Mouse (Mus musculus) forebrain, embryonic 13.5 days (tissue): ENCODE data around the gene Hoxb7. TPM values are rescaled to one million over a fixed set of nuclear protein-coding genes. Genes with fewer than 3 reads are reported as not detected.

Experiments
- ATAC-seq: fragments of 200-750 bp; cut with Nextera tagmentation; 2 replicates; pipeline ENCODE4 v1.8.0; 2017
- H3K27ac ChIP-seq: fragments of 300-500 bp; sonication (generic); 2 replicates; pipeline ENCODE4 v1.5.1; 2015; ENCODE audit warnings: inconsistent platforms, mild to moderate bottlenecking, moderate library complexity
- H3K27me3 ChIP-seq: fragments of 300-500 bp; sonication (generic); 2 replicates; pipeline ENCODE4 v1.6.1; 2015; ENCODE audit warnings: mild to moderate bottlenecking, inconsistent platforms
- H3K36me3 ChIP-seq: fragments of 300-500 bp; sonication (generic); 2 replicates; pipeline ENCODE4 v1.6.1; 2015; ENCODE audit warnings: mild to moderate bottlenecking, inconsistent platforms; ENCODE audit not compliant: poor library complexity, severe bottlenecking
- H3K4me1 ChIP-seq: fragments of 300-500 bp; sonication (generic); 2 replicates; pipeline ENCODE4 v1.6.1; 2015; ENCODE audit warnings: inconsistent platforms
- H3K4me2 ChIP-seq: fragments of 300-500 bp; sonication (generic); 2 replicates; pipeline ENCODE4 v1.6.1; 2015; ENCODE audit warnings: inconsistent platforms, mild to moderate bottlenecking, moderate library complexity
- H3K4me3 ChIP-seq: fragments of 300-500 bp; sonication (generic); 2 replicates; pipeline ENCODE4 v1.5.1; 2015; ENCODE audit warnings: mild to moderate bottlenecking, inconsistent platforms
- H3K9ac ChIP-seq: fragments of 300-500 bp; sonication (generic); 2 replicates; pipeline ENCODE4 v1.6.1; 2015; ENCODE audit warnings: mild to moderate bottlenecking, inconsistent platforms
- H3K9me3 ChIP-seq: fragments of 300-500 bp; sonication (generic); replicated peaks from 2 replicates; pipeline ENCODE4 v1.6.1; 2016; ENCODE audit warnings: inconsistent platforms
- WGBS: fragments of 180-500 bp; shearing (Covaris S2); methylation state at CpG from one replicate; pipeline ENCODE4 v1.1.7; 2015; 5-methylcytosine and 5-hydroxymethylcytosine counted together
- polyA plus RNA-seq: library from polyadenylated mRNA; unstranded; fragments of >200 nt; fragmentation: Nextera tagmentation; extraction: Ambion mirVana; gene quantifications from 2 replicates; pipeline ENCODE4 v1.2.1, GENCODE M21; 2015

Hoxb7 gene
- polyA plus RNA-seq, 1 experiment from 2014 or later, result not detected

DNA sequence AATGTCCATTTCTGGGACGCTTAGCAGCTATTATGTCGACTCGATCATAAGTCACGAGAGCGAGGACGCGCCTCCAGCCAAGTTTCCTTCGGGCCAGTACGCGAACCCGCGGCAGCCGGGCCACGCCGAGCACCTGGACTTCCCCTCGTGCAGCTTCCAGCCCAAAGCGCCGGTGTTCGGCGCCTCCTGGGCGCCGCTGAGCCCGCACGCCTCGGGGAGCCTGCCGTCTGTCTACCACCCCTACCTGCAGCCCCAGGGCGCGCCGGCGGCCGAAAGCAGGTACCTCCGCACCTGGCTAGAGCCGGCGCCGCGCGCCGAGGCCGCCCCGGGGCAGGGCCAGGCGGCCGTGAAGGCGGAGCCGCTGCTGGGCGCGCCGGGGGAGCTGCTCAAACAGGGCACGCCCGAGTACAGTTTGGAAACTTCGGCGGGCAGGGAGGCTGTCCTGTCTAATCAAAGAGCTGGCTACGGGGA is 14.8 kb upstream of the Hoxb7 start:
- Histone ChIP-seq H3K4me1 (peaks cover 4% of the 10 kb centered on the region; the same call in 1 of the 2 replicates), H3K27ac (no peak overlapping the region), H3K4me2 (no peak overlapping the region), H3K27me3 (peaks cover 99% of the 10 kb centered on the region), H3K36me3 (no peaks in the 10 kb centered on the region), H3K4me3 (no peak overlapping the region), H3K9ac (no peak overlapping the region), H3K9me3 (no peaks in the 10 kb centered on the region)
- WGBS, result under 1% methylated on average over 43 of the region's 52 CpGs
- no peak for ATAC-seq

DNA sequence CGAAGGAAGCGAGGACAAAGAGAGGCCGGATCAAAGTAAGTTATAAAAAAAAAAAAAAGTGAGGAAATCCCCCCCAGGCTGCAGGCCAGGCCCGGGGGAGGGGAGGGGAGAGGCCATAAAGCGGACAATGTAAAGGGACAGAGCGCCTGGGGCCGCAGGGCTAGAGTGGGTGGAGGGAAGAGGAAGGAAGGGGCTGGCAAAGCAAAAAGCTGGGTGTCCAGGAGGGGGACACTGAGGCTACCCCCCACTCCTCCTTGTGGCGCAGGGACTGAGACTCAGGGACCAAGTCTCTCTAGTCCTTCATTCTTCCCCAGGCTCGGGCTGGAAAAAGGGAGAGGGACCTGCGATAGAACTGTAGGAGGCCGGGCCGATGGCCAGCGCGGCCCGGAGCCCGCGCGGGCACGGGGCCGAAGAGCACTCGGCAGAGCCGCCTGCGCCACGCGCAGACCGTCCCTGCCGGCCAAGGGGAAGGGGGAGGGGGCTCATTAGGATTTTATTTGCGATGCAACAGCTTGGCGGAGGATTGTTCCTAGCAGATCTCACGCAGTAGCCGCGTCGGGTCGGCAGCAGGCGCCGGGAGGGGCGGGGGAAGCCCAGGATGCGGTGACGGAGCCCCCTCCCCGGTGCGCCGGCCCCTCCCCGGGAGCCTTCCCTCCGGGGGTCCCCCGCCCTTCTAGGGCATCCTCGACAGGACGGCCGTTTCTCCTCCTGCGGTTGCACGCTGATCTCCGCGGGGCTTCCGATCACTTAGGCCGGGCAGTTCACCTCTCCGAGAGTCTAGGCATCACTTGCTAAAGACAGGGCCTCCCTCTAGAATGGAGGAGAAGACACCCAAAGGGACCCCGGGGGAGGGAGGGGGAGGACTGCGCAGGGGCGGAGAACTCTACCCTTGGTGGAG is 14.2 kb upstream of the Hoxb7 start:
- Histone ChIP-seq H3K4me1 (peaks cover 4% of the 10 kb centered on the region; the same call in 1 of the 2 replicates), H3K27ac (no peak overlapping the region), H3K4me3 (no peak overlapping the region), H3K36me3 (no peaks in the 10 kb centered on the region), H3K9me3 (no peaks in the 10 kb centered on the region), H3K27me3 (peaks cover 99% of the 10 kb centered on the region), H3K4me2 (peak overlapping the region; percentile 12; the same call in 1 of the 2 replicates), H3K9ac (no peak overlapping the region)
- WGBS, result under 1% methylated on average over 57 of the region's 58 CpGs
- ATAC-seq, result no peak

GRCm38 (mm10) chr11:96274428-96274827 is 12.0 kb upstream of the Hoxb7 start:
- H3K36me3 ChIP-seq, result no peaks in the 10 kb centered on the region
- peaks cover 4% of the 10 kb centered on the region; the same call in 1 of the 2 replicates for H3K4me1 ChIP-seq
- no peak overlapping the region for H3K27ac ChIP-seq
- H3K27me3 ChIP-seq, result peaks cover 99% of the 10 kb centered on the region
- ATAC-seq, result no peak
- no peak overlapping the region for H3K4me3 ChIP-seq
- H3K4me2 ChIP-seq, result no peak overlapping the region
- WGBS, result 3% methylated on average over 10 of the region's 10 CpGs
- H3K9me3 ChIP-seq, result no peaks in the 10 kb centered on the region
- no peak overlapping the region for H3K9ac ChIP-seq

DNA sequence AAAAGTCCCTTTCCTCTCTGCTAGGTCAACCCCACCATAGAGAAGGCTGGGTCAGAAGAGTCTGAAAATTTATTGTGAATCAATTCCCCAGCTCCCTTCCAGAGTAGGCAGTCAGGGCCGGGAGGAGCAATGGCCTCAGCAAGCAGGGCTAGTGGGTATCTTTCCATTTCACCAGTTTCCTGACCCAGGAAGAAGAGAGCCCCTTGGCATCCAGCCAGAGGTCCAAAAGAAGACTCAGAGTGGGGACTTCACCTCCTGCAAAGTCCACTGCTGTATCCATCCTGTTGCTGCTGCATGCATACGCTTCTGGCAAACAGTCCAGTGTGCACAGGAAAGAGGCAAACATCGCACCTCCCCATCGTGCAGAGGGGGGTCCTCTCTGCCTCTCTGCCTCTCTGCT is 10.5 kb upstream of the Hoxb7 start:
- 5% methylated on average over 4 of the region's 4 CpGs for WGBS
- Histone ChIP-seq H3K4me3 (no peak overlapping the region), H3K36me3 (no peaks in the 10 kb centered on the region), H3K4me2 (no peak overlapping the region), H3K27ac (no peak overlapping the region), H3K27me3 (peaks cover 99% of the 10 kb centered on the region), H3K9me3 (no peaks in the 10 kb centered on the region), H3K9ac (no peak overlapping the region), H3K4me1 (peaks cover 4% of the 10 kb centered on the region; the same call in 1 of the 2 replicates)
- no peak for ATAC-seq

GRCm38 (mm10) chr11:96277151-96278044 is 9.0 kb upstream of the Hoxb7 start:
- peaks cover 2% of the 10 kb centered on the region; the same call in 1 of the 2 replicates for H3K4me1 ChIP-seq
- H3K36me3 ChIP-seq, result no peaks in the 10 kb centered on the region
- no peak for ATAC-seq
- no peak overlapping the region for H3K27ac ChIP-seq
- H3K4me2 ChIP-seq, result no peak overlapping the region
- H3K4me3 ChIP-seq, result no peak overlapping the region
- H3K9me3 ChIP-seq, result no peaks in the 10 kb centered on the region
- peaks cover 99% of the 10 kb centered on the region for H3K27me3 ChIP-seq
- no peak overlapping the region for H3K9ac ChIP-seq
- WGBS, result 2% methylated on average over 35 of the region's 35 CpGs

DNA sequence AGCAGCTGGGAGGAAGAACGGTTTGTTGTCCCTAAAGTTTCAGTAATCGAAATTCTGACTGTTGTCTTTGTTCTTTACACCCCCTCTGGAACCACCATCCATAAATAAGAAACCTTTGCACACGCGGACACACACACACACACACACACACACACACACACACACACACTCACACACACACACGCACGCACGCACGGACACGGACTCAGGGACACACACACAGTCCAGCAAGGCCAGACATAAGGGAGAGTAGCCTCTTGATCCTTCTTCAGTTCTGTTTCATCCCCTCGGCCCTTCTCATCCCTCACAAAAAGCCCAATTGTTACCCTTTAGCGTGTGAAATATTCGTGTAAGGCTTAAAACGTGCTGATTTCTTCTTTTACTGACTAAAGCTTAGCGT is 8.1 kb upstream of the Hoxb7 start:
- no peaks in the 10 kb centered on the region for H3K4me1 ChIP-seq
- peaks cover 99% of the 10 kb centered on the region for H3K27me3 ChIP-seq
- H3K4me3 ChIP-seq, result no peak overlapping the region
- H3K27ac ChIP-seq, result no peak overlapping the region
- no peaks in the 10 kb centered on the region for H3K9me3 ChIP-seq
- H3K36me3 ChIP-seq, result no peaks in the 10 kb centered on the region
- ATAC-seq, result no peak
- no peak overlapping the region for H3K4me2 ChIP-seq
- H3K9ac ChIP-seq, result no peak overlapping the region
- 22% methylated on average over 14 of the region's 14 CpGs for WGBS

- under 1% methylated on average over 9 of the region's 9 CpGs for WGBS
- H3K36me3 ChIP-seq, result no peaks in the 10 kb centered on the region
- H3K27me3 ChIP-seq, result peaks cover 99% of the 10 kb centered on the region
- H3K4me2 ChIP-seq, result no peak overlapping the region
- no peak overlapping the region for H3K27ac ChIP-seq
- H3K9ac ChIP-seq, result no peak overlapping the region
- no peaks in the 10 kb centered on the region for H3K4me1 ChIP-seq
- ATAC-seq, result 0 out of 2 replicates have a peak, but pooled peaks have one; percentile 50
- H3K4me3 ChIP-seq, result no peak overlapping the region
- no peaks in the 10 kb centered on the region for H3K9me3 ChIP-seq
These were observed 7.7 kb upstream of the Hoxb7 start for GRCm38 (mm10) chr11:96278773-96279172.

DNA sequence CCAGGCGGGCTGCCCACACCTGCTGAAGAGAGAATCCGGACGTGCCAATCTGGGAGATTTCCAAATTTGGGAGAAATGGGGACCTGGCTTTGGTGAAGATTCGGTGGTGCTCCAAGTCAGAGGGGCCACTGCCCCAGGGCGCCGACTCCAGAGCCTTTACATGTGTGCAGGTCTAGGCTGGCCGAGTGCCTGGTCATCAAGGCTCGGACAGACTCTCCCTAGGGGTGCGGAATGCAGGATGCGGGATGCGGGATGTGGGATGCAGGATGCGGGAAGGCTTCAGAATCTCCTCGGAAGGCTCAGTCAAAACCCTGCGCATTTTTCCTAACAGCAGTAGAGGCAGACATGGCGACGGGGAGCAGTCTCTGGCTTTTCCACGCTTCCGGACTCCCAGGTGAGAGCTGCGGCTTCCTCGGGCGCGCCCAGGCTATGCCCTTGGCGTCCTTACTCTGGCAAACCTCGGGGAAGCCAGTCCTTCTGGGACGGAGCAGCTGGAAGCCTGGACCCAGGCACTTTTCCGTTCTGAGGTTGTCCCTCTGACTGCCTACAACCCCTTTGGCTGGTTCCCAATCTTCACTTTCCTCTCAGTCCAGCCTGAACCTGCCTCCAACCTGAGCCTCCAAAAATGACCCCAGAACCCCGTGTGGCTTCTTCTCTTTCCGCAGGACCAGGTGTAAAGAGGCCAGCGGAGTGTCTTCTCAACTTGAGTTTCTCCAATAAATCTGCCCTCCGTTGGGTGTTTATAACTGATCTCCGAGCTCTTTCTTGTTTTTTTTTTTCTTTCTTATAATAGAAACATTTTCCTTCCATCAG is 6.8 kb upstream of the Hoxb7 start:
- H3K36me3 ChIP-seq, result no peaks in the 10 kb centered on the region
- H3K4me2 ChIP-seq, result no peak overlapping the region
- H3K9ac ChIP-seq, result no peak overlapping the region
- no peak for ATAC-seq
- H3K9me3 ChIP-seq, result no peaks in the 10 kb centered on the region
- H3K27ac ChIP-seq, result no peak overlapping the region
- peaks cover 99% of the 10 kb centered on the region for H3K27me3 ChIP-seq
- H3K4me1 ChIP-seq, result peaks cover 5% of the 10 kb centered on the region; the same call in 1 of the 2 replicates
- 2% methylated on average over 31 of the region's 31 CpGs for WGBS
- no peak overlapping the region for H3K4me3 ChIP-seq

DNA sequence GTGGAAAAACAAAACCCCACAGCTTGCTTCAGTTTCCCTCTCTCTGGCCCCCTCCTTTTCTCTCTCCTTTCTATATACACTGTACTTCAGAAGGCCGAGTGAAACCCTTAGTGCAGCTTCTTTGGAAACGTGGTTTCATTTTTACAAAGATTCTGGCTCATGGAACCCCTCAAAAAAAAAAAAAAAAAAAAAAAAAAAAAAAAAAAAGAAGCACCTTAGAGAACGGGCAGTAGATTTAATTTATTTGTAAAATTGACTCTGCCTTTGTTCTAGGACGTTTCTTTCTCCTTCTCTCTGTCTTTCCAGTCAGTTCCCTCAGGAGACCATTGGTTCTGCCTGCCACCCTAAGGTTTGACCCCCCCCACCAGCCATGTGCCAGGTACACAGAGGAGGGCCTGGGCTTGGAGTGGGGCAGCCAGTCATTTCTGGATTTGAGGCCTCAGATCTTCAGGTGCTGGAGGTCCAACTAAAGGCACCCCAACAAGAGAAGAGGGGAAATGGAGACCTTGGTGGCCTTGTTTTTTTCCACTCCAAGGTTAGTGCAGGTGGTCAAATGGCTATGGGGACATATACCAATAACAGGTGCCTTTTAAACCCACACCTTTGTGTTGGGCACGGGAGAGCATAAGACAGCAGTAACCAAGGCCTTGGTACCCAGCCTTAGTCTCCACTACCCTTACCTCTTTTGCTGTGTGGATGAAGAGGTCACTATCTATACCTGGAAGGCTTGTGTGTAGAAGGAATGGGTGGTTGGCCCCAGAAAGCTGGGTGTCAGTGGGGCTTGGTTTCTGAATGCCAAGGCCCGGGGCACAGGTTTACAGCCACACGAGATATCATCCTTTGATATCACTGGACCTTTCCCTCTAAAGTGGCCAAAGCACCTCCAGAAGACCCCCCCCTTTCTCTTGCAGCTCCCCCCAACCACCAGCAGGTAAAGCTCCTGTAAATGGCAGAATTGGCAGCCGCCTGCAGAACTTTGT is 5.7 kb upstream of the Hoxb7 start:
- no peak overlapping the region for H3K27ac ChIP-seq
- 6% methylated on average over 8 of the region's 8 CpGs for WGBS
- no peak for ATAC-seq
- H3K36me3 ChIP-seq, result no peaks in the 10 kb centered on the region
- H3K9ac ChIP-seq, result no peak overlapping the region
- H3K4me3 ChIP-seq, result no peak overlapping the region
- no peak overlapping the region for H3K4me2 ChIP-seq
- no peaks in the 10 kb centered on the region for H3K9me3 ChIP-seq
- H3K27me3 ChIP-seq, result peaks cover 99% of the 10 kb centered on the region
- H3K4me1 ChIP-seq, result peaks cover 5% of the 10 kb centered on the region; the same call in 1 of the 2 replicates

- H3K9me3 ChIP-seq, result no peaks in the 10 kb centered on the region
- peaks cover 6% of the 10 kb centered on the region; the same call in 1 of the 2 replicates for H3K4me1 ChIP-seq
- peaks cover 99% of the 10 kb centered on the region for H3K27me3 ChIP-seq
- ATAC-seq, result no peak
- WGBS, result 5% methylated on average over 18 of the region's 18 CpGs
- no peak overlapping the region for H3K4me2 ChIP-seq
- H3K4me3 ChIP-seq, result no peak overlapping the region
- no peak overlapping the region for H3K9ac ChIP-seq
- no peaks in the 10 kb centered on the region for H3K36me3 ChIP-seq
- H3K27ac ChIP-seq, result no peak overlapping the region
These were observed 5.0 kb upstream of the Hoxb7 start for GRCm38 (mm10) chr11:96281396-96281795.
